Mouse (Mus musculus): ENCODE measurements around the gene Zranb3. TPM values are rescaled to one million over a fixed set of nuclear protein-coding genes. Genes with fewer than 3 reads are reported as not detected.

The Zranb3 gene
- polyA plus RNA-seq, 1 experiment from 2014 or later = 4.9 TPM

DNA sequence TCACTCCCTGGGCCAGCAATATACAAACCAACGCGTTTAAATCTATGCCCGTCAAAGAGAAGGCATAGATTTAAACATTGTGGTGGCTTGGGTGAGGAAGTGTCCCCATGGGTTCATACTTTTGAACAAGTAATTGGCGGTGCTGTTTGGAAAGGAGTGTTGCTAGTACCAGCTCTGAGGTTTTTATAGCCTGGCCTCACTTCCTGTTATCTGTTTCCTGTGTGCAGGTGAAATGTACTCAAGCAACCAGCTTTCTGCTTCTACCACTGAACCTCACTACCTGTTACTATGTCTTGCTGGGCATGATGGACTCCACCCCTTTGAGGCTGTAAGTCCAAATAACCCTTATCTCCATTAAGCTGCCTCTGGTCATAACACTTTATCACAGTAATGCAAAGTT is 45.6 kb downstream of the Zranb3 start:
- WGBS = 96% methylated on average over 4 of the region's 4 CpGs
- no peaks in the 10 kb centered on the region for H3K36me3 ChIP-seq
- ATAC-seq (replicated peaks) = no peak

GRCm38 (mm10) chr1:128046920-128047319 is 55.9 kb downstream of the Zranb3 start:
- no peak overlapping the region for H3K9ac ChIP-seq (replicated peaks)
- H3K27ac ChIP-seq (replicated peaks) = no peak overlapping the region
- H3K36me3 ChIP-seq = no peaks in the 10 kb centered on the region
- no peaks in the 10 kb centered on the region for H3K27me3 ChIP-seq
- no peaks in the 10 kb centered on the region for H3K4me1 ChIP-seq
- no peak overlapping the region for H3K4me3 ChIP-seq
- H3K9me3 ChIP-seq = no peaks in the 10 kb centered on the region
- no peak for ATAC-seq (replicated peaks)
- WGBS = 94% methylated on average over 7 of the region's 7 CpGs
- no peak overlapping the region for H3K4me2 ChIP-seq (replicated peaks)

More for the DNA sequence above, 45.6 kb downstream of the Zranb3 start:
- H3K4me2 ChIP-seq (replicated peaks) = no peak overlapping the region
- H3K9me3 ChIP-seq = no peaks in the 10 kb centered on the region
- H3K27me3 ChIP-seq = no peaks in the 10 kb centered on the region
- no peak overlapping the region for H3K9ac ChIP-seq (replicated peaks)
- no peaks in the 10 kb centered on the region for H3K4me1 ChIP-seq
- H3K4me3 ChIP-seq = no peak overlapping the region
- H3K27ac ChIP-seq (replicated peaks) = no peak overlapping the region

DNA sequence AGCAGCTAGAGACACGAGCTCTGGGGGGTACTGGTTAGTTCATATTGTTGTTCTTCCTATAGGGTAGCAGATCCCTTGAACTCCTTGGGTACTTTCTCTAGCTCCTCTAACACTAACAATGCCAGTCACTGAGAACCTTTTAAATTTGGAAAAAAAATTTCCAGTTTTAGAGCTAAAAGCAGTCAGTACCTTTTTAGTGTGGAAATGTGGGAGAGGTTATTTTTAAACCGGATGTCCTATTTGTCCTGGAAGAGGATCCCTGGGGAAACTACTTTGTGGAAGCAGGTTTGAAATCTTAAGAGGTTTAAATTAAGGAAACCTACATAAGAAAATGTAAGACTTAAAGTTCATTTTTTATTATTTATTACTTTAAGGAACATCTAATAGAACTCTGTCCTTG is 56.4 kb downstream of the Zranb3 start:
- 91% methylated on average over 2 of the region's 2 CpGs for WGBS
- no peaks in the 10 kb centered on the region for H3K4me1 ChIP-seq
- no peak for ATAC-seq (replicated peaks)

GRCm38 (mm10) chr1:128044181-128044580 is 58.7 kb downstream of the Zranb3 start:
- no peak overlapping the region for H3K4me3 ChIP-seq
- H3K27me3 ChIP-seq = no peaks in the 10 kb centered on the region
- no peaks in the 10 kb centered on the region for H3K4me1 ChIP-seq
- no peak overlapping the region for H3K9ac ChIP-seq (replicated peaks)
- WGBS = 94% methylated on average over 4 of the region's 4 CpGs
- H3K9me3 ChIP-seq = no peaks in the 10 kb centered on the region
- ATAC-seq (replicated peaks) = no peak
- no peak overlapping the region for H3K27ac ChIP-seq (replicated peaks)
- H3K36me3 ChIP-seq = no peaks in the 10 kb centered on the region
- H3K4me2 ChIP-seq (replicated peaks) = no peak overlapping the region

More for the DNA sequence above, 56.4 kb downstream of the Zranb3 start:
- H3K27ac ChIP-seq (replicated peaks) = no peak overlapping the region
- H3K4me3 ChIP-seq = no peak overlapping the region
- H3K9ac ChIP-seq (replicated peaks) = no peak overlapping the region
- no peaks in the 10 kb centered on the region for H3K36me3 ChIP-seq
- no peaks in the 10 kb centered on the region for H3K9me3 ChIP-seq
- no peaks in the 10 kb centered on the region for H3K27me3 ChIP-seq
- no peak overlapping the region for H3K4me2 ChIP-seq (replicated peaks)

- WGBS = 94% methylated on average over 6 of the region's 6 CpGs
- H3K4me2 ChIP-seq (replicated peaks) = no peak overlapping the region
- H3K27ac ChIP-seq (replicated peaks) = no peak overlapping the region
- no peak for ATAC-seq (replicated peaks)
- no peak overlapping the region for H3K9ac ChIP-seq (replicated peaks)
- H3K9me3 ChIP-seq = no peaks in the 10 kb centered on the region
- H3K4me1 ChIP-seq = no peaks in the 10 kb centered on the region
- no peak overlapping the region for H3K4me3 ChIP-seq
- H3K36me3 ChIP-seq = no peaks in the 10 kb centered on the region
- no peaks in the 10 kb centered on the region for H3K27me3 ChIP-seq
Observed at GRCm38 (mm10) chr1:128036296-128036695, 66.6 kb downstream of the Zranb3 start.

DNA sequence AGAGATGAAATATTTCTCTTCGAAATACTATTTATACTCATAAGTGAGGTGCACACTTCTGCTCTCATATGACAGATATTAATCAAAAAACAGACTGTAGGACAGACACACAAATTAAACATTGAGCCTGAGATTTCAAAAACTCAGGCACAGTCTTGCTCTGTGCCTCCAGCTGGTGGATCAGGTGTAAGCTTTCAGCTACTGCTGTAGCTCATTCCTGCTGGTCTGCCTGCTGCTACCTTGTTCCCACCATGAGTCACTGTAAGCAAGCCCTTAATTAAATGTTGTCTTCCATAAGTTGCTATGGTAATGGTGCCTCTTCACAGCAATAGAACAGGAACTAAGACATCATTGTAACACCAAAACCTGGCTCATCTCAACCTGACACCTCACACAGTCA is 70.7 kb downstream of the Zranb3 start:
- no peak for ATAC-seq (replicated peaks)
- Histone ChIP-seq H3K27ac (replicated peaks) (0 out of 2 replicates have a peak overlapping the region, but pooled peaks have one; percentile 1), H3K9ac (replicated peaks) (no peak overlapping the region), H3K27me3 (no peaks in the 10 kb centered on the region), H3K4me1 (no peaks in the 10 kb centered on the region), H3K4me2 (replicated peaks) (no peak overlapping the region), H3K36me3 (no peaks in the 10 kb centered on the region), H3K4me3 (no peak overlapping the region), H3K9me3 (no peaks in the 10 kb centered on the region)
- WGBS = 93% methylated on average over 1 of the region's 1 CpGs

DNA sequence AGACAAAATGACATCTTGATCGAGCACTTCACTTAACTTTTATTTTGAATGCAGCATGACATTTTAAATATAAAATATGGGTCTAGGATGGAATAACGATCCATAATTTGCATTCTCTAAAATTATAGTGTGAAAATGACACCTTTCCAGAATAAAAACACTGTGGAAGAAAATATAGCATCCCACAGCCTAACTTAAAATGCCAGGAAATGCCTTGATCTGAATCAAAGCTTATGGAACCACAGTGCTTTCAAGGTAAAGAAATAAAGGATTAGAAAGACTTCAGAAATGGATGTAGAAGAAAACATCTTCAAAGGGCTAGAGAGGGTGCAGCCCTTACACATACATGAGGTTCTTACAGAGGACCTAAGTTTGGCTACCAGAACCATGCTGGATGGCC is 71.3 kb downstream of the Zranb3 start:
- Histone ChIP-seq H3K9ac (replicated peaks) (no peak overlapping the region), H3K27ac (replicated peaks) (0 out of 2 replicates have a peak overlapping the region, but pooled peaks have one; percentile 1), H3K36me3 (no peaks in the 10 kb centered on the region), H3K4me1 (no peaks in the 10 kb centered on the region), H3K27me3 (no peaks in the 10 kb centered on the region), H3K9me3 (no peaks in the 10 kb centered on the region), H3K4me3 (no peak overlapping the region), H3K4me2 (replicated peaks) (no peak overlapping the region)
- no peak for ATAC-seq (replicated peaks)
- WGBS = 79% methylated on average over 2 of the region's 2 CpGs

- no peaks in the 10 kb centered on the region for H3K9me3 ChIP-seq
- H3K4me2 ChIP-seq (replicated peaks) = no peak overlapping the region
- H3K4me1 ChIP-seq = no peaks in the 10 kb centered on the region
- ATAC-seq (replicated peaks) = no peak
- no peaks in the 10 kb centered on the region for H3K27me3 ChIP-seq
- H3K36me3 ChIP-seq = no peaks in the 10 kb centered on the region
- H3K27ac ChIP-seq (replicated peaks) = no peak overlapping the region
- WGBS = 93% methylated on average over 4 of the region's 4 CpGs
- no peak overlapping the region for H3K9ac ChIP-seq (replicated peaks)
- H3K4me3 ChIP-seq = no peak overlapping the region
Observed at GRCm38 (mm10) chr1:128024363-128025114, 78.3 kb downstream of the Zranb3 start.

DNA sequence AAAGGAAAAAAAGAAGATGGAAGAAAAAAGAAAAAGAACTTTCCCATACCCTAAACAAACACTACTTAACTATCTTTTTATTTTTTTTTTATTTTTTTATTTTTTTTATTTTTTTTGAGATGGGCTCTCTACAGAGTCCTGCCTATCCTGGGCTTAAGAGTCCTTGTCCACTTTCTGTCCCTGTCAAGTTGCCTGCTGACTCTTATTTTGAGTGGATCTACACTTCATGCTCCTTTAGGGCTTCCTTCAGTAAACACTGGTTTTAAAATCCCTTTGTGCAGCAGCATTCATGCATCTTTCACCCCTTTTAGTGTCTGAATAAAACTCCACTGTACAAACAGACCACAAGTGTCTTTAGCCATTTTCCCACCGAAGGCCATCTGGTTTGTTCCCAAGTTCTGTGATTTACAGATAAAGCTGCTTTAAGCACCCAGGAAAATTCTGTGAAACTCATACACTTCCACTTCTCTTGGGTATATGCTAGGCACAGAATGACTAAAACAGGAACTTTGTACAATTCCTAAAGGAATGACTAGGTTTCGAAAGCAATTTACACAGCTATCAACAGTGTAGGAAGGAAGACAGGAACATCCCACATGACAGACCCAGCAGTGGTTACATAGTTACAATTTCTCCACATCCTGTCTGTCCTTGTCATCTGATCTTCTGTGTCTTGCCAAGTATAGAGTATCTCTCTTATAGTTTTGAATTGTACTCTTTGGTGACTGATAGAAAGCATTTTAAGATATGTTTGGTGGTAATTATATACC is 82.7 kb downstream of the Zranb3 start:
- no peak overlapping the region for H3K27ac ChIP-seq (replicated peaks)
- 56% methylated on average over 2 of the region's 2 CpGs for WGBS

GRCm38 (mm10) chr1:128016035-128016492 is 86.8 kb downstream of the Zranb3 start:
- Histone ChIP-seq H3K36me3 (no peaks in the 10 kb centered on the region), H3K27ac (replicated peaks) (0 out of 2 replicates have a peak overlapping the region, but pooled peaks have one; percentile 27), H3K4me1 (no peaks in the 10 kb centered on the region), H3K9me3 (no peaks in the 10 kb centered on the region), H3K4me2 (replicated peaks) (no peak overlapping the region), H3K9ac (replicated peaks) (no peak overlapping the region), H3K27me3 (no peaks in the 10 kb centered on the region), H3K4me3 (no peak overlapping the region)
- WGBS = 30% methylated on average over 6 of the region's 6 CpGs
- peak; percentile 79; the same call in 1 of the 2 replicates for ATAC-seq (replicated peaks)

More for the DNA sequence above, 82.7 kb downstream of the Zranb3 start:
- H3K4me3 ChIP-seq = no peak overlapping the region
- H3K36me3 ChIP-seq = no peaks in the 10 kb centered on the region
- no peaks in the 10 kb centered on the region for H3K9me3 ChIP-seq
- H3K4me1 ChIP-seq = no peaks in the 10 kb centered on the region
- no peak overlapping the region for H3K9ac ChIP-seq (replicated peaks)
- no peaks in the 10 kb centered on the region for H3K27me3 ChIP-seq
- ATAC-seq (replicated peaks) = no peak
- H3K4me2 ChIP-seq (replicated peaks) = no peak overlapping the region

- H3K9ac ChIP-seq (replicated peaks) = no peak overlapping the region
- 84% methylated on average over 4 of the region's 4 CpGs for WGBS
- H3K4me3 ChIP-seq = no peak overlapping the region
- H3K4me2 ChIP-seq (replicated peaks) = no peak overlapping the region
- ATAC-seq (replicated peaks) = no peak
- H3K9me3 ChIP-seq = no peaks in the 10 kb centered on the region
- H3K27me3 ChIP-seq = no peaks in the 10 kb centered on the region
- no peaks in the 10 kb centered on the region for H3K4me1 ChIP-seq
- no peak overlapping the region for H3K27ac ChIP-seq (replicated peaks)
- no peaks in the 10 kb centered on the region for H3K36me3 ChIP-seq
Observed at GRCm38 (mm10) chr1:128013698-128014386, 89.0 kb downstream of the Zranb3 start.

DNA sequence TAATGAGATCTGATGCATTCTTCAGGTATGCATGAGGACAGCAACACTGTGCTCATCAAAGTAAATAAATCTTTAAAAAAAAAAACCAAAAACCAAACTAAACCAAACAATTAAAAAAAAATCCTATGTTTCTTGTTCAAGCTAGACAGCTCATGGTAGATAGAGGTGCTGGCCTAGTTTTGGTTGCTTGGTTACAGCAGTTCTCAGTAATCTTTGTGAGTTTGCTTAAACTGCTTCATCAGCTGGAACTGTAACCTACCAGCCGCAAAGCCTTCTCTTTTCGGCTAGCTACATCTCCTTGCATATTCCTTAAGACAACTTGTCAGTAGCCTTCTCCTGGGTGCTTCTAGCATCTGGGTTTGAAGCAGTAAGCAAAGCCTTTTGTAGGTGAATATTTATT is 93.1 kb downstream of the Zranb3 start:
- no peak overlapping the region for H3K4me3 ChIP-seq
- H3K9ac ChIP-seq (replicated peaks) = no peak overlapping the region
- H3K36me3 ChIP-seq = no peaks in the 10 kb centered on the region
- ATAC-seq (replicated peaks) = no peak
- H3K27ac ChIP-seq (replicated peaks) = no peak overlapping the region
- WGBS = 94% methylated on average over 2 of the region's 2 CpGs
- H3K27me3 ChIP-seq = no peaks in the 10 kb centered on the region
- no peak overlapping the region for H3K4me2 ChIP-seq (replicated peaks)
- no peaks in the 10 kb centered on the region for H3K4me1 ChIP-seq
- H3K9me3 ChIP-seq = no peaks in the 10 kb centered on the region

All from forebrain, embryonic 15.5 days (tissue).